Mouse (Mus musculus) testis, adult 2 months (tissue): ENCODE results near the gene Stard7.

Experiments used
- CTCF ChIP-seq: fragments of 200-500 bp; IDR thresholded peaks from 2 replicates; pipeline ENCODE4 v1.5.1; 2012; ENCODE audit warnings: low read depth, mild to moderate bottlenecking, inconsistent platforms, low read length, moderate library complexity; ENCODE audit not compliant: control insufficient read depth, insufficient read depth, insufficient replicate concordance
- POLR2A ChIP-seq: fragments of 200-500 bp; IDR thresholded peaks from 2 replicates; pipeline ENCODE4 v1.6.1; 2012; ENCODE audit warnings: low read depth, mild to moderate bottlenecking, inconsistent platforms, low read length, moderate library complexity; ENCODE audit not compliant: control insufficient read depth

- no peak for TF ChIP-seq CTCF
- no peak for TF ChIP-seq POLR2A
Observed at GRCm38 (mm10) chr2:127271042-127271515, 1.1 kb downstream of the Stard7 start.
